Mouse (Mus musculus): ENCODE measurements at regions not wholly inside any gene's neighbourhood (a gene's known extent, or its start where the extent isn't known, plus 50 kb on each side); places are given as distances from the start of the nearest gene placed in this dataset.

DNA sequence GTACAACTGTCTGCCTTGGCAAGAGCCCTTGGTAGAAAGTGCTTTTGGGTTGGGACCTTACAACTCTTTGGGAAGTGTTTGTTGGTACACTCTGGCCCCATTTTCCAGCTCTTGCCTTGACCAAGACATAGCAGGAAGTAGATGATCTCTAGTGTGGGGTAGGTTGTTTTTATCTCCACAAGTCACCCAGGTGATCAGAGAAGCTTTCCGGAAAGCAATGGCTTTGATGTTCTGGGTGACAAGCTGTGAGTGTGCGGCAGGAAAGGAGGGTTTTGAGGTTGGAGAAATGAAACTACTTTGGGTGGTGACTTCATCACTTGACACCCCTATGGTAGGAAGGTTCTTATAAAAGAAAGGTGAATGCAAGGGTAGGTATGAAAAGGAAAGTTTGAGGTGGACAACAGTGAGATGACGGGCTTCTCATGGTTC lies 1246.8 kb upstream of the A1bg start:
- Histone ChIP-seq H3K36me3 (ENCODE audit: control insufficient read depth, insufficient read depth, low read length) (no peaks in the 10 kb centered on the region), H3K9me3 (ENCODE audit: control insufficient read depth, low read length) (no peaks in the 10 kb centered on the region), H3K4me1 (ENCODE audit: control insufficient read depth, insufficient read depth, low read depth, low read length) (no peaks in the 10 kb centered on the region), H3K27me3 (replicated peaks; ENCODE audit: control insufficient read depth, insufficient read depth, low read length) (no peaks in the 10 kb centered on the region), H3K4me3 (ENCODE audit: low read length) (no peak overlapping the region), H3K27ac (ENCODE audit: low read depth, low read length) (no peak overlapping the region), H3K9ac (ENCODE audit: low read depth, low read length) (no peak overlapping the region), H3K4me2 (ENCODE audit: low read length) (no peak overlapping the region)
- 96% methylated on average over 3 of the region's 3 CpGs for WGBS
- ATAC-seq = no peak

DNA sequence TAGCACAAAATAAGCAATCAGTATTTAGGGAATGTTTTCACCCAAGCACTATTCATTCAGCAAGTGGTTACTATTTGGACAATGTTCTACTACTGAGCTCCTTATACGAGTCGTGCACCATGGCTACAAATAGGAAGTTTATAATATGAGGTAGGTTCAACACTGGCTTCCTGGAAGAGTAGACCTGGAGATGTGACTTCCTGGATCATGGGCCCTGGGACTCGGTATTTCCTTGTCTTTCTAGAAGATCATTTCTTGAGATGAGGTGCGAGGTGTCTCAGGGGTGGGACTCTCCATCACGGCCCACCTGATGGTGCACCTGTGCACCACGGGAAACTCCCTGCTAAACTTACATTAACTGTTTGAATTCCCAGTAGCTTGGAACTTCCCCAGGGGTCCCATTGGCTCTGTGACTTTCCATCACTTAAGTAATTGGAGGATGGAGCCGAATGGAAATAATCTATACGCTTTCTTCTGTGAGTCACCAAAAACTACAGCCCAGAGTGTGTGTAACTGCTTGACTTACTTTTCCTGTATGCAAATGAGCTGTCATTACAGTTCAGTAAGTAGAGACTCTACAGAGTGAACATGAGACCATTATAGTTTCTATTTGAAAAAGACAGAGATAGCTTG lies 1246.3 kb upstream of the A1bg start:
- Histone ChIP-seq H3K4me3 (ENCODE audit: low read length) (no peak overlapping the region), H3K36me3 (ENCODE audit: control insufficient read depth, insufficient read depth, low read length) (no peaks in the 10 kb centered on the region), H3K27me3 (replicated peaks; ENCODE audit: control insufficient read depth, insufficient read depth, low read length) (no peaks in the 10 kb centered on the region), H3K4me1 (ENCODE audit: control insufficient read depth, insufficient read depth, low read depth, low read length) (no peaks in the 10 kb centered on the region), H3K9ac (ENCODE audit: low read depth, low read length) (no peak overlapping the region), H3K4me2 (ENCODE audit: low read length) (no peak overlapping the region), H3K27ac (ENCODE audit: low read depth, low read length) (no peak overlapping the region), H3K9me3 (ENCODE audit: control insufficient read depth, low read length) (no peaks in the 10 kb centered on the region)
- ATAC-seq = no peak
- WGBS = 95% methylated on average over 8 of the region's 8 CpGs

DNA sequence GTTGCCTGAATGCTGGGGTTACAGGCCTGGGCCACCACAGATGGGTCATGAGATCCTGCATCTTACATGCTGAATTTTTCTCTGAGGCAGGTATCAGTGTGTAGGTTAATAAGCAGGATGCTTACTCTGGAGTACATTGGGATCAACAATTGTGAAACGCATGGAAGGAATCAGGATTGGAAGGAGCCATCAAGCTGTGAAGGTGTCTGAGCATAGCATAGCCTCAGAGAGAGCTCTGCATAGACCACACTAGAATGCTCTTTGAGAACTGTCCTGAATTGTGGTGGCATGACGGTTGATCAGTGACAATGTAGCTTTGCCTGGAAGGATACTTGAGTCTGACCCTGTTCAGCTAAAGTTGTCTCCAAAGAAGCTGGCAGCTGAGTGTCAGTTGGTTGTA lies 1245.7 kb upstream of the A1bg start:
- no peaks in the 10 kb centered on the region for H3K9me3 ChIP-seq (ENCODE audit: control insufficient read depth, low read length)
- no peak for ATAC-seq
- H3K4me2 ChIP-seq (ENCODE audit: low read length) = no peak overlapping the region
- no peaks in the 10 kb centered on the region for H3K4me1 ChIP-seq (ENCODE audit: control insufficient read depth, insufficient read depth, low read depth, low read length)
- no peak overlapping the region for H3K9ac ChIP-seq (ENCODE audit: low read depth, low read length)
- WGBS = 92% methylated on average over 2 of the region's 2 CpGs
- no peaks in the 10 kb centered on the region for H3K27me3 ChIP-seq (replicated peaks; ENCODE audit: control insufficient read depth, insufficient read depth, low read length)
- no peak overlapping the region for H3K27ac ChIP-seq (ENCODE audit: low read depth, low read length)
- no peak overlapping the region for H3K4me3 ChIP-seq (ENCODE audit: low read length)
- H3K36me3 ChIP-seq (ENCODE audit: control insufficient read depth, insufficient read depth, low read length) = no peaks in the 10 kb centered on the region

DNA sequence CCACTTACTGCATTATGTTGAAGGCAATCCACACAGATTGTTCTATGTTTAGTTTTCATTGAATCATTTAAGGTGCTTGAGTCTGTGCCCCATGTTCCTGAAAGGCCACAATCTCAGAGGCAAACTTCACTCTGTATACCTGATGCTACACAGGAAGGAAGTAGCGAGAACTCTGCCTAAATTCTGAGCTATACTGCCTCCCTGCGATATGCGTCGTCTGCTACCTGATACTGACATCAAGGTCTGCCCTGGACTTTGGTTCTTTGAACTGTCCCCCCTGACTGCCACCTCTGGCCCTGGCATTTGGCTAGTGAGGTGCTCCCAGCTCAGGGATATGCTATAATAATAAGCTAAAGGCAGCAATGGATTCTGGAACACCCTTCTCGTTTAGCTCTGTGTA lies 1244.0 kb upstream of the A1bg start:
- H3K9ac ChIP-seq (ENCODE audit: low read depth, low read length) = no peak overlapping the region
- H3K27ac ChIP-seq (ENCODE audit: low read depth, low read length) = no peak overlapping the region
- no peak overlapping the region for H3K4me3 ChIP-seq (ENCODE audit: low read length)
- no peaks in the 10 kb centered on the region for H3K27me3 ChIP-seq (replicated peaks; ENCODE audit: control insufficient read depth, insufficient read depth, low read length)
- no peak for ATAC-seq
- no peak overlapping the region for H3K4me2 ChIP-seq (ENCODE audit: low read length)
- peaks cover 3% of the 10 kb centered on the region for H3K4me1 ChIP-seq (ENCODE audit: control insufficient read depth, insufficient read depth, low read depth, low read length)
- 97% methylated on average over 5 of the region's 5 CpGs for WGBS
- no peaks in the 10 kb centered on the region for H3K36me3 ChIP-seq (ENCODE audit: control insufficient read depth, insufficient read depth, low read length)
- H3K9me3 ChIP-seq (ENCODE audit: control insufficient read depth, low read length) = no peaks in the 10 kb centered on the region

- no peak overlapping the region for H3K4me3 ChIP-seq (ENCODE audit: low read length)
- H3K36me3 ChIP-seq (ENCODE audit: control insufficient read depth, insufficient read depth, low read length) = no peaks in the 10 kb centered on the region
- ATAC-seq = no peak
- H3K4me2 ChIP-seq (ENCODE audit: low read length) = no peak overlapping the region
- H3K9me3 ChIP-seq (ENCODE audit: control insufficient read depth, low read length) = no peaks in the 10 kb centered on the region
- H3K4me1 ChIP-seq (ENCODE audit: control insufficient read depth, insufficient read depth, low read depth, low read length) = peaks cover 3% of the 10 kb centered on the region
- no peak overlapping the region for H3K27ac ChIP-seq (ENCODE audit: low read depth, low read length)
- no peak overlapping the region for H3K9ac ChIP-seq (ENCODE audit: low read depth, low read length)
- 96% methylated on average over 10 of the region's 10 CpGs for WGBS
- H3K27me3 ChIP-seq (replicated peaks; ENCODE audit: control insufficient read depth, insufficient read depth, low read length) = no peaks in the 10 kb centered on the region
Observed at GRCm38 (mm10) chr15:62165826-62166500, 1243.2 kb upstream of the A1bg start.

DNA sequence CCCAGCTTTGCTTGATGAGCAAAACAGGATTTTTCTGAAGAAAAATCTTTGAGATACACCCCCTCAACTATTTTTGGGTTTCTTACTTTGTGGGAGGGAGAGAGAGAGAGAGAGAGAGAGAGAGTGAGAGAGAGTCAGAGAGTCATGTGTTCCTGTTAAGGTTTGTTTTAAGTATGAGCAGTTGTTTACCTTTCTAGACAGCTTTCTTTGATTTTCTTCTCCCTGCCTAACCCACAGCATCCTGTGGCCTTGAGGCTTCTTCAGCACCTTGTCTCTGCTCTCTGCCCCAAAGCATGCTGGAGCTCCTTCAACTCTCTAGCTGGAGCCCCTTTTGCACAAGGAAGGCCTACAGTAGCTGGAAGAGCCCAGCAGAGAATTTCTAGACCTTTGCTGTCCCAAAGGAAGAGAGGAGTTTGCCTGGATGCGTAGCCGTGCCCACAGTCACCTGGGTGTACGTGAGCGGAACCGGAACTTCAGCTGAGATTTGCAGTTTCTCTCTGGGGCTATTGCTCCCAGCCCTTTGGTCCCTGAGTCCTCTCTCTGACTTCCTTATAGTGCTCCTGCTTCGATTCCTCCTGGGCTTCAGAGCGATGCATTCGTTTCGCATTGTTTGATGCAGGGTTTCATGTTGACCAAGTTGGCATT lies 1242.1 kb upstream of the A1bg start:
- 94% methylated on average over 9 of the region's 9 CpGs for WGBS
- H3K4me3 ChIP-seq (ENCODE audit: low read length) = no peak overlapping the region
- no peaks in the 10 kb centered on the region for H3K9me3 ChIP-seq (ENCODE audit: control insufficient read depth, low read length)
- no peaks in the 10 kb centered on the region for H3K36me3 ChIP-seq (ENCODE audit: control insufficient read depth, insufficient read depth, low read length)
- no peak overlapping the region for H3K27ac ChIP-seq (ENCODE audit: low read depth, low read length)
- no peak overlapping the region for H3K9ac ChIP-seq (ENCODE audit: low read depth, low read length)
- H3K4me2 ChIP-seq (ENCODE audit: low read length) = no peak overlapping the region
- H3K4me1 ChIP-seq (ENCODE audit: control insufficient read depth, insufficient read depth, low read depth, low read length) = peaks cover 3% of the 10 kb centered on the region
- no peak for ATAC-seq
- H3K27me3 ChIP-seq (replicated peaks; ENCODE audit: control insufficient read depth, insufficient read depth, low read length) = no peaks in the 10 kb centered on the region

GRCm38 (mm10) chr15:62163203-62163602 lies 1240.4 kb upstream of the A1bg start:
- Histone ChIP-seq H3K27ac (ENCODE audit: low read depth, low read length) (no peak overlapping the region), H3K4me1 (ENCODE audit: control insufficient read depth, insufficient read depth, low read depth, low read length) (peaks cover 3% of the 10 kb centered on the region), H3K36me3 (ENCODE audit: control insufficient read depth, insufficient read depth, low read length) (no peaks in the 10 kb centered on the region), H3K9ac (ENCODE audit: low read depth, low read length) (no peak overlapping the region), H3K4me3 (ENCODE audit: low read length) (no peak overlapping the region), H3K27me3 (replicated peaks; ENCODE audit: control insufficient read depth, insufficient read depth, low read length) (no peaks in the 10 kb centered on the region), H3K9me3 (ENCODE audit: control insufficient read depth, low read length) (no peaks in the 10 kb centered on the region), H3K4me2 (ENCODE audit: low read length) (no peak overlapping the region)
- ATAC-seq = no peak
- WGBS = 80% methylated on average over 5 of the region's 5 CpGs

GRCm38 (mm10) chr15:62162648-62163194 lies 1239.9 kb upstream of the A1bg start:
- Histone ChIP-seq H3K4me3 (ENCODE audit: low read length) (no peak overlapping the region), H3K27me3 (replicated peaks; ENCODE audit: control insufficient read depth, insufficient read depth, low read length) (no peaks in the 10 kb centered on the region), H3K9ac (ENCODE audit: low read depth, low read length) (no peak overlapping the region), H3K9me3 (ENCODE audit: control insufficient read depth, low read length) (no peaks in the 10 kb centered on the region), H3K4me2 (ENCODE audit: low read length) (no peak overlapping the region), H3K27ac (ENCODE audit: low read depth, low read length) (no peak overlapping the region), H3K36me3 (ENCODE audit: control insufficient read depth, insufficient read depth, low read length) (no peaks in the 10 kb centered on the region), H3K4me1 (ENCODE audit: control insufficient read depth, insufficient read depth, low read depth, low read length) (peaks cover 3% of the 10 kb centered on the region)
- no peak for ATAC-seq
- WGBS = 74% methylated on average over 4 of the region's 4 CpGs

DNA sequence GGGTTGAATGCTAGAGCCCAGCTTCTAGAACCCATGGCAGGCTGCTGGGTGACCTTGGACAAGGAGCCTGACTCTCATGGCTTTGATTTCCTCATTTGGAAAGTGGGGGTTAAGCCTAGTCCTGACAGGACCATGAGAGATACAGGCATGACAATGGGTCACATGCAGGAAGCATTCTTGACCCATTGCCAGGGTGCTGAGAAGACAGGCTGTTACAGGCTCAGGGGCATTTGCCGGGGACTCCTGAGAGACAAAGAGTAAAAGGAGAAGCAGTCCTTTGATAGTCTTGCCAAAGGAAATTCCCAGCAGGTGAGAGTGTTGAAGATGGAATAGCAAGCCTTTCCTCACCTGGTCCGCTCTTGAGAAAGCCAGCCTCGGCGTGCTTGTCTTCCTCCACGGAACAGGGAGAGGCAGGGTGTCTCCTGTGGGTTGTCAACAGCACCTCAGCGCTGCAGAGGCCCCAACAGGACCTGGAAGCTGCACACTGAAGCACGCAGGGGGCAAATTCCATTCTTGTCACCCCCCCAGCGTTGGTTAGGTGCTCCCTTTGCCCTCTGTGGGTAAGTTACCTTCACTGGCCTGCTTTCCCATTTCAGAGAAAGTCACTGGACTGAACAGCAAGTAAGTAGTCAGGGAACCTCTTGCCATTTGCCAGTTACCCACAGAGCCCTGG lies 1239.3 kb upstream of the A1bg start:
- Histone ChIP-seq H3K27me3 (replicated peaks; ENCODE audit: control insufficient read depth, insufficient read depth, low read length) (no peaks in the 10 kb centered on the region), H3K9me3 (ENCODE audit: control insufficient read depth, low read length) (no peaks in the 10 kb centered on the region), H3K27ac (ENCODE audit: low read depth, low read length) (no peak overlapping the region), H3K36me3 (ENCODE audit: control insufficient read depth, insufficient read depth, low read length) (no peaks in the 10 kb centered on the region), H3K4me1 (ENCODE audit: control insufficient read depth, insufficient read depth, low read depth, low read length) (peaks cover 3% of the 10 kb centered on the region), H3K4me2 (ENCODE audit: low read length) (no peak overlapping the region), H3K4me3 (ENCODE audit: low read length) (no peak overlapping the region), H3K9ac (ENCODE audit: low read depth, low read length) (no peak overlapping the region)
- 60% methylated on average over 8 of the region's 8 CpGs for WGBS
- no peak for ATAC-seq
